Comparison of ENCODE assay signal across 26 mouse cellular contexts in genomic region chr19:29472946-29473345, GRCm38 (mm10). TPM values are rescaled to one million over a fixed set of nuclear protein-coding genes. Genes with fewer than 3 reads are reported as not detected.
DNase-seq lines count a peak whose midpoint lies in the region; ATAC-seq lines count a peak whose summit lies in the region.
"Had no signal": no experiment of that assay in that cellular context is flagged by ENCODE, and none has a peak within 500 bp of the region (broad histone marks: within the 10 kb centered on the region; RNA-seq: fewer than 3 reads in every experiment).

No protein-coding gene starts in this region.

- H3K4me3 ChIP-seq in heart, embryonic 11.5 days (ENCODE audit: low read depth, low read length) = no peak overlapping the region
- H3K4me3 ChIP-seq in heart, embryonic 15.5 days = no peak overlapping the region
- no peak overlapping the region for H3K4me3 ChIP-seq in intestine, embryonic 14.5 days (ENCODE audit: low read depth, low read length)
- no peak overlapping the region for H3K4me3 ChIP-seq in intestine, embryonic 16.5 days (ENCODE audit: low read length)
- H3K4me3 ChIP-seq in midbrain, embryonic 11.5 days (ENCODE audit: low read depth, low read length) = no peak overlapping the region
- H3K4me3 ChIP-seq: forebrain, embryonic 10.5 days; forebrain, embryonic 13.5 days; hindbrain, embryonic 10.5 days; hindbrain, embryonic 13.5 days had no signal

- no peaks in the 10 kb centered on the region for H3K9me3 ChIP-seq in heart, embryonic 11.5 days (replicated peaks; ENCODE audit: control insufficient read depth, low read length)
- no peaks in the 10 kb centered on the region for H3K9me3 ChIP-seq in heart, embryonic 15.5 days (replicated peaks)
- H3K9me3 ChIP-seq in intestine, embryonic 14.5 days (ENCODE audit: control insufficient read depth, low read length) = no peaks in the 10 kb centered on the region
- H3K9me3 ChIP-seq in intestine, embryonic 16.5 days (ENCODE audit: control insufficient read depth, low read length) = no peaks in the 10 kb centered on the region
- H3K9me3 ChIP-seq in midbrain, embryonic 11.5 days (ENCODE audit: control insufficient read depth, low read length) = no peaks in the 10 kb centered on the region
- H3K9me3 ChIP-seq: forebrain, embryonic 10.5 days; forebrain, embryonic 13.5 days; hindbrain, embryonic 10.5 days; hindbrain, embryonic 13.5 days had no signal

- H3K27me3 ChIP-seq in heart, embryonic 11.5 days (ENCODE audit: control insufficient read depth, insufficient read depth, low read length) = no peaks in the 10 kb centered on the region
- H3K27me3 ChIP-seq in heart, embryonic 15.5 days = no peaks in the 10 kb centered on the region
- H3K27me3 ChIP-seq in intestine, embryonic 14.5 days (replicated peaks; ENCODE audit: control insufficient read depth, insufficient read depth, low read length) = no peaks in the 10 kb centered on the region
- H3K27me3 ChIP-seq in intestine, embryonic 16.5 days (replicated peaks; ENCODE audit: control insufficient read depth, insufficient read depth, low read length) = no peaks in the 10 kb centered on the region
- no peaks in the 10 kb centered on the region for H3K27me3 ChIP-seq in midbrain, embryonic 11.5 days (ENCODE audit: control insufficient read depth, insufficient read depth, low read length)
- H3K27me3 ChIP-seq: forebrain, embryonic 13.5 days; hindbrain, embryonic 13.5 days had no signal

- H3K4me1 ChIP-seq in heart, embryonic 11.5 days (ENCODE audit: control insufficient read depth, insufficient read depth, low read length) = peaks cover 39% of the 10 kb centered on the region
- peaks cover 44% of the 10 kb centered on the region for H3K4me1 ChIP-seq in heart, embryonic 15.5 days (replicated peaks)
- H3K4me1 ChIP-seq in intestine, embryonic 14.5 days (replicated peaks; ENCODE audit: control insufficient read depth, insufficient read depth, low read length) = peaks cover 23% of the 10 kb centered on the region
- peaks cover 44% of the 10 kb centered on the region for H3K4me1 ChIP-seq in intestine, embryonic 16.5 days (ENCODE audit: control insufficient read depth, insufficient read depth, low read length)
- H3K4me1 ChIP-seq in midbrain, embryonic 11.5 days (ENCODE audit: control insufficient read depth, insufficient read depth, low read length) = no peaks in the 10 kb centered on the region

- H3K4me2 ChIP-seq in heart, embryonic 11.5 days = no peak overlapping the region
- H3K4me2 ChIP-seq in heart, embryonic 15.5 days = no peak overlapping the region
- no peak overlapping the region for H3K4me2 ChIP-seq in intestine, embryonic 14.5 days (ENCODE audit: low read length)
- H3K4me2 ChIP-seq in intestine, embryonic 16.5 days (ENCODE audit: low read depth, low read length) = no peak overlapping the region
- H3K4me2 ChIP-seq in midbrain, embryonic 11.5 days = no peak overlapping the region
- H3K4me2 ChIP-seq: forebrain, embryonic 13.5 days; hindbrain, embryonic 13.5 days had no signal

- no peak overlapping the region for H3K9ac ChIP-seq in heart, embryonic 11.5 days (ENCODE audit: low read depth, low read length)
- H3K9ac ChIP-seq in heart, embryonic 15.5 days = no peak overlapping the region
- no peak overlapping the region for H3K9ac ChIP-seq in intestine, embryonic 14.5 days (ENCODE audit: low read length)
- no peak overlapping the region for H3K9ac ChIP-seq in intestine, embryonic 16.5 days (ENCODE audit: low read depth, low read length)
- no peak overlapping the region for H3K9ac ChIP-seq in midbrain, embryonic 11.5 days (ENCODE audit: low read length)
- H3K9ac ChIP-seq: forebrain, embryonic 13.5 days; hindbrain, embryonic 13.5 days had no signal

- WGBS in heart, embryonic 11.5 days (ENCODE audit: insufficient replicate concordance) = 72% methylated on average over 5 of the region's 5 CpGs
- WGBS in heart, embryonic 15.5 days = 80% methylated on average over 5 of the region's 5 CpGs
- WGBS in intestine, embryonic 14.5 days = 71% methylated on average over 5 of the region's 5 CpGs
- WGBS in intestine, embryonic 16.5 days = 67% methylated on average over 5 of the region's 5 CpGs
- WGBS in midbrain, embryonic 11.5 days = 91% methylated on average over 5 of the region's 5 CpGs

- H3K27ac ChIP-seq in heart, embryonic 11.5 days (ENCODE audit: low read depth, low read length) = peak overlapping the region; percentile 41
- H3K27ac ChIP-seq in heart, embryonic 15.5 days = peak overlapping the region; percentile 28; the same call in 1 of the 2 replicates
- H3K27ac ChIP-seq in intestine, embryonic 14.5 days (ENCODE audit: low read depth) = 0 out of 2 replicates have a peak overlapping the region, but pooled peaks have one; percentile 28
- H3K27ac ChIP-seq in intestine, embryonic 16.5 days (ENCODE audit: low read length) = peak overlapping the region; percentile 82
- H3K27ac ChIP-seq in midbrain, embryonic 11.5 days (ENCODE audit: low read depth, low read length) = no peak overlapping the region
- H3K27ac ChIP-seq: forebrain, embryonic 10.5 days; forebrain, embryonic 13.5 days; hindbrain, embryonic 10.5 days; hindbrain, embryonic 13.5 days had no signal

- no peaks in the 10 kb centered on the region for H3K36me3 ChIP-seq in heart, embryonic 11.5 days (ENCODE audit: control insufficient read depth, insufficient read depth, low read length)
- no peaks in the 10 kb centered on the region for H3K36me3 ChIP-seq in heart, embryonic 15.5 days
- H3K36me3 ChIP-seq in intestine, embryonic 14.5 days (ENCODE audit: control insufficient read depth, insufficient read depth, low read length) = no peaks in the 10 kb centered on the region
- no peaks in the 10 kb centered on the region for H3K36me3 ChIP-seq in intestine, embryonic 16.5 days (ENCODE audit: control insufficient read depth, insufficient read depth, low read length)
- no peaks in the 10 kb centered on the region for H3K36me3 ChIP-seq in midbrain, embryonic 11.5 days (ENCODE audit: control insufficient read depth, insufficient read depth, low read length)
- H3K36me3 ChIP-seq: forebrain, embryonic 10.5 days; hindbrain, embryonic 10.5 days; hindbrain, embryonic 13.5 days had no signal

- DNase-seq in heart, postnatal 4 days = no peak
- no peak for DNase-seq in heart, adult 9 months (ENCODE audit: low spot score in 2 of 2)
- DNase-seq in intestine, embryonic 14.5 days (ENCODE audit: low spot score) = no peak
- no peak for DNase-seq in midbrain, embryonic 11.5 days (ENCODE audit: low spot score, missing footprints)
- DNase-seq in ovary, postnatal 10 days (ENCODE audit: low spot score) = no peak
- DNase-seq: adrenal gland, adult 8-10 months; adrenal gland, postnatal 25 days; cerebellum, adult 11-12 months; cerebellum, adult 8-10 months; cerebellum, postnatal 10 days; cerebellum, postnatal 36 days; gastrocnemius, postnatal 10 days; gastrocnemius, postnatal 36 days; heart, postnatal 14 days; kidney, adult 9 months had no signal

- no peak for ATAC-seq in heart, embryonic 11.5 days (replicated peaks; ENCODE audit: insufficient number of reproducible peaks, low FRiP score, low TSS enrichment)
- ATAC-seq in heart, embryonic 15.5 days (replicated peaks; ENCODE audit: insufficient number of reproducible peaks, insufficient read depth, low FRiP score, low read depth) = no peak
- no peak for ATAC-seq in intestine, embryonic 14.5 days (replicated peaks; ENCODE audit: low FRiP score, low TSS enrichment, low read depth)
- no peak for ATAC-seq in intestine, embryonic 16.5 days
- ATAC-seq in midbrain, embryonic 11.5 days (ENCODE audit: low FRiP score) = no peak
- ATAC-seq: activated CD4-positive, CD25-positive, alpha-beta regulatory T cell, adult 4 months; CD4-positive, CD25-positive, alpha-beta regulatory T cell, adult 4 months; forebrain, embryonic 13.5 days; forebrain, embryonic 16.5 days; hindbrain, embryonic 16.5 days had no signal

RNA-seq across cellular contexts. Expression of gene Ric1, which starts 49.1 kb away (rescaled TPM):
- 6.5 and 8.7 TPM in 2 replicates for polyA plus RNA-seq in heart, embryonic 11.5 days (2014; fragmentation: Nextera tagmentation; extraction: Ambion mirVana)
- 10 to 100 TPM; 25.5 to 28.0 TPM for total RNA-seq in heart, postnatal 4 days (2021)
- 6.5 and 7.5 TPM in 2 replicates for polyA plus RNA-seq in heart, embryonic 15.5 days (2015; fragmentation: Nextera tagmentation; extraction: Ambion mirVana)
- polyA plus RNA-seq in intestine, embryonic 14.5 days (2014; fragmentation: Nextera tagmentation; extraction: Ambion mirVana) = 15.8 TPM in 2 replicates
- polyA plus RNA-seq in intestine, embryonic 16.5 days (2015; fragmentation: Nextera tagmentation; extraction: Ambion mirVana) = 8.0 and 9.0 TPM in 2 replicates
- polyA plus RNA-seq in midbrain, embryonic 11.5 days (2014; fragmentation: Nextera tagmentation; extraction: Ambion mirVana) = 10.8 and 11.8 TPM in 2 replicates
